Mouse (Mus musculus): ENCODE data around the gene Rnase1.
A peak's percentile ranks its signal among the peaks of the same experiment; 100 is the strongest.
"Not testable (repeated sequence)": the region's sequence is repeated elsewhere in the genome, so short reads cannot be mapped to it uniquely, and the experiment has no call there.

Rnase1 gene

DNA sequence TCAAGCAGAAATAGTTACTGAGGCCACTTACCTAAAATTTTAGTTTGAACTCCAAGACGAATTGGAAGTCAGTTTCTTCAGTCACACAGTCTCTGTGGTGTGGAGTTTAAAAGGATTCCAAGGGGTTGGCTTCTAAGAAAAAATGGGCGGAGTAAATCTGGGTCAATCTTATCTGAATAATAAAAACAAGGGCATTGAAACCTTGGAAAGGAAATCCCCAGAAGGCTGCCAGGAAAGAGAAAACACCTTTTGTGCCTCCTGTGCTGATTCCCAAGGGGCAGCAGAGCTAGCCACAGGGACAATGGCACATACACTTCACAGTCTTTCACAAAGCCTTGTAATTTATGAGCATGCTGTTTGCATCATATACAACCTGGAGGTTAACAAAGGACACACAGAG, at the start of gene Rnase1:
Gene Rnase1 (minus strand): TSS at position 101 of the 400 bp plus-strand sequence.
- DNase-seq (ENCODE audit: low spot score) = no peak

DNA sequence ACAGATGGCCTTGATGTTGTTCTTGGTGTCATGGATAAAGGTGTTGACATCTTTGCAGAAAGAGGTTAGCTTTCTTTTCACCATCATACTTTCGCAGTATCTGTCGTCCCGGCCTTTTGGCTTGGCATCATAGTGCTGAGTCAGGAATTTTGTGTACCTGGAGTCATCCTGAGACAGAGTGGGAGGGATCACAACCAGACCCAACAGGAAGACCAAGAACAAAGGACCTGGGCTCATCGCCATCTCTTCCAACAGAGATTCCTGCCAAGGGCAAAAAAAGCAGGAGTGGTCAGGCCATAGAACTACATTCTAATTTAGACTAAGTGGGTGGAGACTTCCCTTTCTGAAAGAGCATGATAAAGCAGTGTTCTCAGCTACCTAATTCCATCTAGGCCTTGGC, 49.1 kb upstream of the Rnase1 start:
- no peak for DNase-seq (ENCODE audit: low spot score)

GRCm38 (mm10) chr14:51181051-51181450, 34.5 kb upstream of the Rnase1 start:
- DNase-seq (ENCODE audit: low spot score) = not testable (repeated sequence)

GRCm38 (mm10) chr14:51173843-51174242, 27.3 kb upstream of the Rnase1 start:
- no peak for DNase-seq (ENCODE audit: low spot score)

DNA sequence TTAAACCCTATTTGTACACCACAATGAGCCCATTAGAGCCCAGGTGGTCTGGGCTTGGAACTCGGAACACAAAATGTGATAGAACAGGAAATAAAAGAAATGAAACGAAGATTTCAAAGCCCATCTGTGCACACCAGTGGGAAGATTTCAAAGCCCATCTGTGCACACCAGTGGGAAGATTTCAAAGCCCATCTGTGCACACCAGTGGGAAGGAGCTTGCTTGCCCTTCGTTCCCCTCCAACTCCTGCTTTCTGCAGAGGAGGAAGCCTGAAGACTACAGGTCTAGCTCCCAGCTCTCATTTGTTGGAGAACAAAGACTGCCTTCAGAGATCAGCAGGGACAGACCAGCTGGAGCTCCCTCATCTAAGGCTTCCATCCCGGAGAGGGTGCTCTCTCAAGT, 26.4 kb upstream of the Rnase1 start:
- DNase-seq (ENCODE audit: low spot score) = not testable (repeated sequence)

DNA sequence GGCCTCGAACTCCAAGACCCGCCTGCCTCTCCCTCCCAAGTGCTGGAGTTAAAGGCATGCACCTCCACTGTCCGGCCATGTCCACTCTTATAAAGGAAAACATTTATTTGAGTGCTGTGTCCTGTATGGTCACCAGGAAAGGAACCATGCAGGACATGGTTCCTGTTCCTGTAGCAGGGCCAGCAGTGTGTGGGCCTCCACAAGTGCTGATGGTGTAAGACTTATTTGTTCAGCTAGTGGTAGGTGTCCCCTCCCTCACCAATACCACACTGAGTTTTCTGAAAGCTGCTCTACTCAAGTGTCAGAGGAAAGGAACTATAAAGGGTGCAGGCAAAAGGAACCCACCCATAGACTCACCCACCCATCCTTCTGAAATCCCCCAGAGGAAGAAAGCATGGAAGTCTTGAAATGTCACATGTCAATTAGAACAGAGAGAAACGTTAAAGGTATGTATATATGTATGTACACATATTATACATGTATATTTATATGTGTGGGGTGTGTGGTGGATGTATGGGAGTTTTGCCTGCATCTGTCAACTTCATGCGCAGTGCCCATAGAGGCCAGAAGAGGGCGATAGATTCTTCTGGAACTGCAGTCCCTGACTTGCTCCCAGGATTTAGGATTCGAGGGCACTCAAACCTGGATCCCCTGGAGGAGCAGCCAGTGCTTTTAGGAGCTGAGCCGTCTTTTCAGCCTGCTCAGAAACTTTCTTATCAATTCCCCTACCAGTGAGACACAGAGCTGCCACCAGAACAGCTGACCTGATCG, 25.7 kb upstream of the Rnase1 start:
- peak; percentile 26 for DNase-seq (ENCODE audit: low spot score)

- no peak for DNase-seq (ENCODE audit: low spot score)
Measured at GRCm38 (mm10) chr14:51166068-51166467, 19.5 kb upstream of the Rnase1 start.

DNA sequence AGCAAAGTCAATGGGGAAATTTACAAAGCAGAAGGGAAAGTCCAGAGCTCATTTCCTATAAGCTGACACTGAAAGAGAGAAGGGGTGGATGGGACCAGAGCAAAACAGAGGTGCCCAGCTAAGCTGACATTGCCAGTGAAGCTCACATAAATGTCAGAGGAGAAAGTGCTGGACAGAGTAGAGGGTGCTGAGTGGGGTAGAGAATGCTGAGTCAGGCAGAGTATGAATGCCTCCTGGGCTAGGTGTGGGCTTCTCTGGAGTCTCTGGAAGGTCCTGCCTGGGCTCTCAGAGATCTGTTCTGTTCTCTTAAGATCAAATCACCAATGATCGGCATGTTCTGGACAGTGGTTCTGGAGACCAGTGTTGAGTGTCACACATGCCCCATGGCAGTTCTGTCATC, 18.9 kb upstream of the Rnase1 start:
- DNase-seq (ENCODE audit: low spot score) = no peak

DNA sequence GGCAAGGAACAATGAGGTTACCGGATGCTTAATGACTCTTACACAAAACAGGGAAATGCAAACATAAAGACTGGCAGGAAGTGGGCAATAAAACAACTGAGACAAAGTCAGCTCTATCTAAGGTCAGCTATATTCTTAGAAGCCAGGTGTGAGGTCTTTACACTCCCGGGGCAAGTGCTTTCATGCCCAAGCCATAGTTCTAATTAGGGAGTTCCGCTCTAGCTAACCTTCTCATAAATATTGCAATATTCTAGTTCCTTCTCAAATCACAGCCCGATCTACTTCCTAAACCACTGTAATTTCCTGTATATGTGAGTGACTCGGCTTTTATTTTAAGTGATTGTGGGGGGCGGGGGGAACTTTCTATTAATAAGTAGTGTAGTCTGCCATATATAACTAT, 16.7 kb upstream of the Rnase1 start:
- not testable (repeated sequence) for DNase-seq (ENCODE audit: low spot score)

DNA sequence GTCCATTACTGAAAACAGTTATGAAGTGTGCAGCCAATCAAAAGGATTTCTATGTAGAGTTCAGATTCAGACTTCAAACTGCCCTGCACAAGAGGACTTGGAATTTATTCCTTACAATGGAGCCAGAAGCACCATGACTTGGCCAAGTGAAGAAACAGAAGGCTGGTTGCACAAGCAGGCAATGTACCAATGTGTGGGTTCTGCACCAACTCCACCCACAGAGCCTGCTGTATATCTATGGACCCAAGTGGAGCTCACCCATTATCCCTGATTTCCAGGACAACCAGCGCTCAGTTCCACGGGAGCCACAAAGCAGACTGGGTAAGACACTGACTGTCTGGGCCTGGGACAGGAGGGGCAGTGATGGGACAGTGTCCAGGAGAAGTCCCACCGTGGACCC, 15.4 kb upstream of the Rnase1 start, which contains the start of gene Rnase2b:
Gene Rnase2b (plus strand): TSS at position 285 of the 400 bp plus-strand sequence.
- DNase-seq (ENCODE audit: low spot score) = not testable (repeated sequence)

GRCm38 (mm10) chr14:51157072-51157471, 10.5 kb upstream of the Rnase1 start:
- no peak for DNase-seq (ENCODE audit: low spot score)

GRCm38 (mm10) chr14:51156736-51157068, 10.1 kb upstream of the Rnase1 start:
- DNase-seq (ENCODE audit: low spot score) = no peak

- no peak for DNase-seq (ENCODE audit: low spot score)
Measured at GRCm38 (mm10) chr14:51156056-51156735, 9.6 kb upstream of the Rnase1 start.

- no peak for DNase-seq (ENCODE audit: low spot score)
Measured at GRCm38 (mm10) chr14:51152249-51152870, 5.8 kb upstream of the Rnase1 start.

DNA sequence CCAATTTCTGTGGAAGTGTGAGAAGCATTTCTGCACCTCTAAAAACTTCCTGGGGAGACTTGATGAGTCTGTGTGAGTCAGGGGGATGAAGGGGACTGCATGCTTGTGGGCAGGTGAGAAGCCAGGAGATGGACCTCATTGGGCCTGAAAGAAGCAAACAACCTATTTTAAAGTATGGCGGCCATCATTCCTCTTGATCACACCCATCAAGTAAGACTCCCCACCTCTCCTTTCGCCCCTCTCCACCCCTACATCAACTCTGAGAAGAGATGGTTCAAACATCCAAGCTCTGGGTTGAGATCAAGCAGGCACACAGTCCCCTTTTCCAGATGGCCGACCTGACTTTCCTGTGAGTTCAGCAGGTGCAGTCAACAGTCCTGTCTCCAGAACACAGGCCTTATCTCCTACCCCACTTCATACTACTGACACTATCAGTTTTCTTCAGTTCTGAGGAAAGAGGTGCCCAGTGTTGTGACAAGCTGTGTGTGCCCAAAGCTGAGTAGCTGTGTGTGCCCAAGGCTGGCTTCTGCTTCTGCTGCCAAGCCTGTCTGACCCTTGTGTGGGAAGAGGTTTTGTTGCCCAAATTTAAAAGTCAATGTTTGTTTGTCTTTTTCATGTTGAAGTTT, 3.7 kb upstream of the Rnase1 start:
- DNase-seq (ENCODE audit: low spot score) = no peak

DNA sequence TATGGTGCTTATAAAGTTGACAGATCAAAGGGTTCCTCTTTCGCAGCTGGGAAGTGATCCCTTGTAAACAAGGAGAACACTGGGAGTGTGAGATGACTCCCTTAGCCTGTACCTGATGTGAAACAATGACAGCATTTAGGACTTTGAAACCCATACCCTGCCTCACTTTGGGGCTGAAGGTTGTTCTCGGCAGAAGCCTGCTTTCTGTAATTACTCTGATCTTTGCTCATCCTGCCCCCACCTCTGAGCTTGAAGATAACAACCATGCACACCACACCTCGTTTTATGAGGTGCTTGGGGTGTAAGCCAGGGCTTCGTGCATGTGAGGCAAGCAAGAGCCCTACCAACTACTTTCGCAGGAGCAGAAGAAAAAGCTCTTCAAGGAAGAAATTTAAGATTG, 2.6 kb upstream of the Rnase1 start:
- DNase-seq (ENCODE audit: low spot score) = no peak

GRCm38 (mm10) chr14:51148006-51148405, 1.4 kb upstream of the Rnase1 start:
- no peak for DNase-seq (ENCODE audit: low spot score)

DNA sequence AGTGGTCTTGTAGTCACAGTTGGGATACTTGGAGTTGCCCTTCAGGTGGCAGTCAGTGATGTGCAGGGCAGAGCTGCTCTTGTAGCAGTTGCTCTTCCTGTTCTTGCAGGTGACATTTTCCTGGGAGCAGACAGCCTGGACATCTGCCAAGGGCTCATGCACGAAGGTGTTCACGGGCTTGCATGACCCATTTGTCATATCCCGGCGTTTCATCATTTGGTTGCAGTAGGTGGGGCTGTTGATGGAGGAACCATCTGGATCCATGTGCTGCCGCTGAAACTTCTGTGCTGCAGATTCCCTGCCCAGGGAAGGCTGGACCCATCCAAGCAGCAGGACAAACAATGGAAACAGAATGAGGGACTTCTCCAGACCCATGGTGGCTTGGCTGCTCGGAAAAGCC, 1.1 kb downstream of the Rnase1 start:
- no peak for DNase-seq (ENCODE audit: low spot score)

DNA sequence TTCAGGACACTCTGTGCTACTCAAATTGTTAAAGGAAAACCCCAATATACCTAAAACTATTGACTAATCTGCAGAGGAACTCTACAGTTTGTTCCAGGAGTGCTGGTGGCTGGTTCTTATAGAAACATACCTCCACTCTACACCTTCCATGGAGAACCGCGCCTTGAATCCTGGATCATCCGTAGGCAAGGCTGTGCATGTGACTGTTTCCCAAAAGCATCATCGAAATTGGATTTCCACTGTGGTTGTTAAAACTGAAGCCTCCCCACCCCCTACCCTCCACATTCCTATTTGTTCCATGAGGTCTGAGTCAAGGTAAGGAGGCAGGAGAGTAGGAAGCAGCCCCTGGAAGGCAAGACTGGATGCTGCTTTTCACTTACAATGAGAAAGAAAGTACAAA, 2.1 kb downstream of the Rnase1 start:
- DNase-seq (ENCODE audit: low spot score) = no peak

DNA sequence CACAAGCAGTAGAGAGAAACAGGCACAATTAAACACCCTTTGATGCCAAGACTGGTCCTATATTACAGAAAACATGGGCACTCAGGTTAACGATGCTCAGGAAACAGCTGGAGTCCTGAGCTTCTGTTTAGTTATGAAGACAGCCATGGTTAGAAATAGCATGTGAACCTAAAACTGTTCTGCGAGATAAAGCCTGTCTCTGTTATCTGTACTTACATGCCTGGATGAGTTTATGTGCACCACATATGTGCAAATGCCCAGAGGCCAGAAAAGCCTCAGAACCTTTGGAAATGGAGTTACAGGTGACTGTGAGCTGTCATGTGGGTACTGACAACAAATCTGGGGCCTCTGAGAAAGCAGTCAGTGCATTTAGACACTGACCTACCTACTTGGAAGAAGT, 2.6 kb downstream of the Rnase1 start:
- no peak for DNase-seq (ENCODE audit: low spot score)

- no peak for DNase-seq (ENCODE audit: low spot score)
Measured at GRCm38 (mm10) chr14:51143287-51143686, 3.3 kb downstream of the Rnase1 start.

GRCm38 (mm10) chr14:51142568-51142967, 4.0 kb downstream of the Rnase1 start:
- no peak for DNase-seq (ENCODE audit: low spot score)

DNA sequence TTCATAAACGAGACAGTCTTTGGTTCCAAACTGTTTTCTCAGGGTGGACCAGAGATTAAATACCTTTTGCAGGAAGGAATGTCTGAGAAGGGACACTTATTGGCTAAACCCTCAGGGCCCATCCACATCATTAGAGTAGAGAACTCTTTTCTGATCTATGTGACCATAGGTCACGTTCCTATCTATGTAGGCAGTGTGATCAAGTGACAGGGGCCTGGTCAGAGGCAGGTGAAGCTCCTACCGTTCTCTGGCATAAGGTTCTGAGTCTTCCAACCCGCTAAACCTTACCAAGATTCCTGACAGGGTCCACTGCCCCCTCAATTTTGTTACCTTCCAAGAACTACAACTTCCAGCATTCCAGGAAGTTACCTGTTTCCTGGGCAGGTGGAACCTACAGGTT, 4.5 kb downstream of the Rnase1 start:
- DNase-seq (ENCODE audit: low spot score) = no peak
